Mouse (Mus musculus): ENCODE data around the gene Odf2. TPM values are rescaled to one million over a fixed set of nuclear protein-coding genes. Genes with fewer than 3 reads are reported as not detected.

Odf2 gene
- total and polyA plus RNA-seq, 2 experiments from 2014 or later, result 28.6 to 35.1 TPM

DNA sequence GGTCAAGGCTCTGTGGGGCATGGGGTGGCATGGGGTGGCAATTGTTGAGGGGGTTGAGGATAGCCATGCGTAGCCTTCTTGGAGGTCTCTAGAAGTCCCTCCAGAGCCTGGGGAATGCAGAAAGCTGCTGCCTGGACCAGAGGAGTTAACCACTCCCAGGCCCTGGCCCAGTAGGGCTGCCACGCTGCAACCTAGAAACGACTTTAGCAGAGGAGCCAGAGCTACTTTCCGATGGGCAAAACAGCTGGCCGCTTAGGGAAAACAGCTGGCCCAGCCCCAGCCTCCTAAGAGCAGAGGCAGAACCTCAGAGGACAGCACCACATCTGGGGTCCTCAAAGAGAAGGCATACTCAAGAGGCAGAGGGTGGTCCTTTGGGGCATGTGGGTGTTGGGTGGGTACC, 31.1 kb upstream of the Odf2 start:
- no peaks in the 10 kb centered on the region for H3K27me3 ChIP-seq (ENCODE audit: control insufficient read depth, insufficient read depth, low read length)
- TF ChIP-seq EP300 (IDR thresholded peaks at IDR 0.05; ENCODE audit: low read depth) (no peak), CTCF (IDR thresholded peaks at IDR 0.05; ENCODE audit: low read depth) (no peak)
- H3K4me1 ChIP-seq (ENCODE audit: control insufficient read depth, insufficient read depth), result no peaks in the 10 kb centered on the region
- no peak overlapping the region for H3K27ac ChIP-seq (ENCODE audit: low read depth)
- no peak overlapping the region for H3K4me3 ChIP-seq (ENCODE audit: low read depth, low read length)
- no peaks in the 10 kb centered on the region for H3K9me3 ChIP-seq (replicated peaks; ENCODE audit: control insufficient read depth, low read length)
- no peaks in the 10 kb centered on the region for H3K36me3 ChIP-seq (replicated peaks; ENCODE audit: control insufficient read depth, insufficient read depth, low read length)
- 66% methylated on average over 5 of the region's 5 CpGs for WGBS
- no peak for DNase-seq (ENCODE audit: low spot score)
- no peak overlapping the region for H3K9ac ChIP-seq (replicated peaks; ENCODE audit: low read depth, low read length)
- no peak for ATAC-seq (ENCODE audit: insufficient read depth, low read depth)
- no peak overlapping the region for H3K4me2 ChIP-seq (ENCODE audit: low read depth, low read length)

DNA sequence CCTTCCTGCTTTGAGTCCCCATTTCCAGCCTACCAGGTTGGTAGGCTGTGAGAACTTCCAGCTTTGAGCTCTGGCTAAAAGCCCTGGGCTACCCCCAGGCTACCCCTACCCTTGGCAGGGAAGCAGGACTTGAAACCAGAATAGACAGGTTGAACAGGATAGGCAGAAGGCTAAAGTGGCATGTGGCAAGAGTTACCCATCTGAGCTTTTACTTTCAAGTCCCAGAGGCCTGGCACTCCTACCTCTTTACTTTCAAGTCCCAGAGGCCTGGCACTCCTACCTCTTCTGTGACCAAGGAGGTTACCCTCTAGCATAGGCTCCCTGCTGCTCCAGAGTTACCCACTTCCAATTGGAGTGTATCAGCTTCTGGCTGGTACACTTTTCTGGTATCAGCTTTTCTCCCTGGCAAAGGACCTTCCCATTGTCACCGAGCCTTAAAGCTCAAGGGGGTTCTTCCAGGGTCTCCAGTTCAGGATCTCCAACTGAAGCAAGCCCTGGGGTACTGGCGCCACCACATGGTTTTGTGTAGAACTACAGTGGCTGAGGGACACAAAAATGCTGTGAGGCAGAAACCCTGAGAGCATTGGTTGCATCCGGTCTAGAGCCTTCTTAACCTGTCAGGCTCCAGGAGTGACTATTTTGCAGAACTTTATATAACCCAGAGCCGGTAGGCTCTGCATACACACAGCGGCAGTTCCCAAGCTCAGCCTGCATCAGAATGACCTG, 30.1 kb upstream of the Odf2 start:
- DNase-seq (ENCODE audit: low spot score), result peak; percentile 30

DNA sequence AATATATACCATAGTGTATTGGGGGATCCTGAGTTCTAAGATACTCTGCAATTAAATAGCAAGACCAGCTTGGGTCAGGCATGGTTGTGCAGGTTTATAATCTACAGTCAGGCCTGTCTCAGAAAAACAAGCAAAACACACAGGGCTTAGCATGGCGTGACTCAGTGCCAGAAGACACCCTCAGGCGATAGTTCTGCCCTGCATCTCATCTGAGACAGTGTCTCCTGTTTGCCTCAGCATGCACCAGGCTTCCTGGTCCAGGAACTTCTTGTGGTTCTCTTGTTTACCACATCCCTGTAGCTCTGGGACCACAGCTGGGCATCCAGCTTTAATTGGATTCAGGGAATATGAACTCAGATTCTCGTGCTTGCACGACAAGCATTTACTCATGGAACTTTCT, 23.9 kb upstream of the Odf2 start:
- peaks cover 5% of the 10 kb centered on the region; the same call in 1 of the 2 replicates for H3K4me1 ChIP-seq (ENCODE audit: control insufficient read depth, insufficient read depth)
- H3K4me3 ChIP-seq (ENCODE audit: low read depth, low read length), result no peak overlapping the region
- no peak for ATAC-seq (ENCODE audit: insufficient read depth, low read depth)
- no peak overlapping the region for H3K9ac ChIP-seq (replicated peaks; ENCODE audit: low read depth, low read length)
- no peak overlapping the region for H3K27ac ChIP-seq (ENCODE audit: low read depth)
- TF ChIP-seq CTCF (IDR thresholded peaks at IDR 0.05; ENCODE audit: low read depth) (no peak), EP300 (IDR thresholded peaks at IDR 0.05; ENCODE audit: low read depth) (no peak)
- H3K27me3 ChIP-seq (ENCODE audit: control insufficient read depth, insufficient read depth, low read length), result no peaks in the 10 kb centered on the region
- 70% methylated on average over 4 of the region's 4 CpGs for WGBS
- H3K4me2 ChIP-seq (ENCODE audit: low read depth, low read length), result no peak overlapping the region
- H3K9me3 ChIP-seq (replicated peaks; ENCODE audit: control insufficient read depth, low read length), result no peaks in the 10 kb centered on the region
- no peaks in the 10 kb centered on the region for H3K36me3 ChIP-seq (replicated peaks; ENCODE audit: control insufficient read depth, insufficient read depth, low read length)
- no peak for DNase-seq (ENCODE audit: low spot score)

More for the DNA sequence above, 30.1 kb upstream of the Odf2 start:
- H3K27ac ChIP-seq (ENCODE audit: low read depth), result no peak overlapping the region
- no peak overlapping the region for H3K4me2 ChIP-seq (ENCODE audit: low read depth, low read length)
- no peak overlapping the region for H3K9ac ChIP-seq (replicated peaks; ENCODE audit: low read depth, low read length)
- ATAC-seq (ENCODE audit: insufficient read depth, low read depth), result no peak
- peak; percentile 60 for TF ChIP-seq CTCF (IDR thresholded peaks at IDR 0.05; ENCODE audit: low read depth)
- no peak for TF ChIP-seq EP300 (IDR thresholded peaks at IDR 0.05; ENCODE audit: low read depth)
- no peaks in the 10 kb centered on the region for H3K27me3 ChIP-seq (ENCODE audit: control insufficient read depth, insufficient read depth, low read length)
- WGBS, result 7% methylated on average over 5 of the region's 5 CpGs
- no peaks in the 10 kb centered on the region for H3K36me3 ChIP-seq (replicated peaks; ENCODE audit: control insufficient read depth, insufficient read depth, low read length)
- no peak overlapping the region for H3K4me3 ChIP-seq (ENCODE audit: low read depth, low read length)
- no peaks in the 10 kb centered on the region for H3K9me3 ChIP-seq (replicated peaks; ENCODE audit: control insufficient read depth, low read length)
- no peaks in the 10 kb centered on the region for H3K4me1 ChIP-seq (ENCODE audit: control insufficient read depth, insufficient read depth)

DNA sequence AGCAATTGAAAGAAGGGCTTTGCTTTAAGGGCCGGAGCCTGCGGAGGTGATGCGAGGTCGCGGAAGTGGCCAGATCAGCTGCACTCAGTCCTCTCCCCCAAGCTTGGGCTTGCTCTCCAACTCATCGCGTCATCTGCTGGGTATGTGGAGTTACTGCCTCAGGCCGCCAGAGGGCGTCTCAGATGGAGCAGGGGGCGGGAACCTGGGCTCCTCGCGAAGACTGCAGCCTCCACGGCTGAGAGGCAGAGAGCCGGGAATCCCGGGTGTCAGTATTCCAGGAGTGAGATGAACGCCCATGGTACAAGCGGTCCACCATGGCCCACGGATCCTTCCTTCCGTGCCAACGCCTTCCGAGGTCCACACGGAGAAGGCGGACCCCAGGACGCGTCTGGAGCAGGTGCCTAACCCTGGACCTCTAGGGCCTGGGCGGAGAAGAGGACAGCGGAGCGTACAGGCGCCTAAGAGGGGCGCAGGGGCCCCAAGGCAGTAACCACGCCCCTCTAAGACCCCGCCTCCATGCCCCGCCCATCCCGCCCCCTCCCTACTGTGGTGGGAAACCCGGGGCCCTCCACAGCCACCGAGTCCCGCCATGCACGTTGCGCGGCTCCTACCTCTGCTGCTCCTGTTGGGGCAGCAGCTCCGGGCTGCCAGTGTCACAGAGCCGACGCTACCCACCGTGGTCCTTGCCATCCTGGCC, 19.9 kb upstream of the Odf2 start, which contains the start of gene Cercam:
Cercam (plus strand) TSS at position 216 of the 697 bp plus-strand sequence.
- peaks cover 5% of the 10 kb centered on the region; the same call in 1 of the 2 replicates for H3K4me1 ChIP-seq (ENCODE audit: control insufficient read depth, insufficient read depth)
- DNase-seq (ENCODE audit: low spot score) (peak; percentile 92), ATAC-seq (ENCODE audit: insufficient read depth, low read depth) (peak; percentile 89)
- H3K4me2 ChIP-seq (ENCODE audit: low read depth, low read length), result peak within 1 kb of the TSS; percentile 73
- TF ChIP-seq EP300 (IDR thresholded peaks at IDR 0.05; ENCODE audit: low read depth) (no peak), CTCF (IDR thresholded peaks at IDR 0.05; ENCODE audit: low read depth) (peak; percentile 92)
- H3K4me3 ChIP-seq (ENCODE audit: low read depth, low read length), result peak within 1 kb of the TSS; percentile 49
- no peaks in the 10 kb centered on the region for H3K36me3 ChIP-seq (replicated peaks; ENCODE audit: control insufficient read depth, insufficient read depth, low read length)
- H3K9ac ChIP-seq (replicated peaks; ENCODE audit: low read depth, low read length), result peak within 1 kb of the TSS; percentile 34; the same call in 1 of the 2 replicates
- peak within 1 kb of the TSS; percentile 60 for H3K27ac ChIP-seq (ENCODE audit: low read depth)
- WGBS, result under 1% methylated on average over 42 of the region's 44 CpGs
- H3K27me3 ChIP-seq (ENCODE audit: control insufficient read depth, insufficient read depth, low read length), result no peaks in the 10 kb centered on the region
- no peaks in the 10 kb centered on the region for H3K9me3 ChIP-seq (replicated peaks; ENCODE audit: control insufficient read depth, low read length)

DNA sequence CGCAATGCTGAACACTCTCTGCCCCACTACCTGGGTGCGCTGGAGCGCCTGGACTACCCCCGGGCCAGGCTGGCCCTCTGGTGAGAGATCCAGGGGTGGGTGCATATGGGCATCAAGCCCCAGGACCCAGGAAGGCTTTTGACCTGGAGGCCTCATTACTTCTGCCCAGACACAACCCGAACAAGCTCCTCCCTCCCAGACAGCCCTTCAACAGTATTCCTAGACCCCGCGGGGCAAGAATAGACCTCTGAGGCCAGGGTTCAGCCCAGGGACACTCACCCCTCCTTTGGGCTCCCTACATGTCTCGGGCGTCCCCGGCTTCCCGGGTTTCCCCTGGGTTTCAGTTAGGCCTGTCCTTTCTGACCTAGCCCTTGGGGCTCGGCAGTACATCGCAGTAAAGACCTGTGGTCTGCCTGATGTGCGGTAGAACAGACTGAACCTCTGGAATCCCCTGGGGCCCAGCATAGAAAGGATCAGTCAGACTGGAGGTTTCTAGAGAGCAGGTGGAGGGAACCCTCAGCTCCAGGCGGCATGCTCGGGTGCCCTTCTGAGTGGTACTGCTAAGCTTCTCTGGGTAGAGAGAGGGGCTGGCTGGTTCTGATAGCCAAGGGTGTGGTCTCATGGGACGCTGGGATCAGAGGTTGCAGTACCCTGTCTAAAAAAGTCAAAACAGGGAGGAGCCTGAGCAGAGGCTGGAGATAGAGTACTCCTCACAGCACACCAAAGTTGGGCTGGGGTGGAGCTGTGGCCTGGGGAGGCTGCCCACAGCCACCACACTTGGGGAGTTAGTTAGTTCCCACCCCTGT, 19.2 kb upstream of the Odf2 start:
- ATAC-seq (ENCODE audit: insufficient read depth, low read depth) (peak; percentile 36), DNase-seq (ENCODE audit: low spot score) (peak; percentile 25)
- H3K9ac ChIP-seq (replicated peaks; ENCODE audit: low read depth, low read length), result peak overlapping the region; percentile 34; the same call in 1 of the 2 replicates
- no peaks in the 10 kb centered on the region for H3K36me3 ChIP-seq (replicated peaks; ENCODE audit: control insufficient read depth, insufficient read depth, low read length)
- no peaks in the 10 kb centered on the region for H3K9me3 ChIP-seq (replicated peaks; ENCODE audit: control insufficient read depth, low read length)
- H3K4me1 ChIP-seq (ENCODE audit: control insufficient read depth, insufficient read depth), result peaks cover 5% of the 10 kb centered on the region; the same call in 1 of the 2 replicates
- H3K4me3 ChIP-seq (ENCODE audit: low read depth, low read length), result peak overlapping the region; percentile 49
- H3K27me3 ChIP-seq (ENCODE audit: control insufficient read depth, insufficient read depth, low read length), result no peaks in the 10 kb centered on the region
- H3K27ac ChIP-seq (ENCODE audit: low read depth), result peak overlapping the region; percentile 60
- no peak for TF ChIP-seq EP300 (IDR thresholded peaks at IDR 0.05; ENCODE audit: low read depth)
- TF ChIP-seq CTCF (IDR thresholded peaks at IDR 0.05; ENCODE audit: low read depth), result no peak
- H3K4me2 ChIP-seq (ENCODE audit: low read depth, low read length), result peak overlapping the region; percentile 73
- WGBS, result 10% methylated on average over 17 of the region's 17 CpGs
